Mouse (Mus musculus): Measurements from ENCODE around the gene 2300002M23Rik. TPM values are rescaled to one million over a fixed set of nuclear protein-coding genes. Genes with fewer than 3 reads are reported as not detected.

2300002M23Rik gene
- total RNA-seq, 4 experiments from 2014 or later, result not detected

Other genes with a start within 250 kb of the 2300002M23Rik start
- 1 to 10 TPM; 3.6 to 5.8 (median 4.6) TPM for gene H2-Q1, start 247.0 kb upstream of the 2300002M23Rik start, total RNA-seq (2022)
- gene H2-Q2, start 225.2 kb upstream of the 2300002M23Rik start, total RNA-seq (2022), result 1 to 10 TPM; 1.7 to 2.7 (median 2.3) TPM
- gene H2-Q4, start 187.8 kb upstream of the 2300002M23Rik start, total RNA-seq (2022), result 10 to 100 TPM; 26.9 to 46.7 (median 37.7) TPM
- gene H2-Q6, start 142.6 kb upstream of the 2300002M23Rik start, total RNA-seq (2022), result 10 to 100 TPM in 2 of 4 experiments, 1 to 10 TPM in 2; 7.6 to 16.7 (median 11.1) TPM
- 10 to 100 TPM in 2 of 4 experiments, 1 to 10 TPM in 2; 7.6 to 11.5 (median 9.8) TPM for gene H2-Q7, start 128.3 kb upstream of the 2300002M23Rik start, total RNA-seq (2022)
- 1 to 10 TPM; 1.9 to 7.9 (median 3.7) TPM for gene H2-Q10, start 97.4 kb upstream of the 2300002M23Rik start, total RNA-seq (2022)
- gene Pou5f1, start 61.4 kb upstream of the 2300002M23Rik start, total RNA-seq (2022), result under 1 TPM in 3 of 4 experiments, not detected in 1; 0.21 to 0.34 (median 0.23) TPM
- gene Tcf19, start 50.6 kb upstream of the 2300002M23Rik start, total RNA-seq (2022), result 1 to 10 TPM; 3.5 to 6.7 (median 4.8) TPM
- gene Cchcr1, start 50.4 kb upstream of the 2300002M23Rik start, total RNA-seq (2022), result 10 to 100 TPM in 3 of 4 experiments, 1 to 10 TPM in 1; 5.9 to 13.9 (median 12.9) TPM
- gene Psors1c2, start 34.2 kb upstream of the 2300002M23Rik start, total RNA-seq (2022), result not detected
- 10 to 100 TPM in 1 of 4 experiments, 1 to 10 TPM in 2, under 1 TPM in 1; 0.17 to 12.1 (median 3.0) TPM for gene Cdsn, start 15.3 kb upstream of the 2300002M23Rik start, total RNA-seq (2022)
- gene Sfta2, start 34.1 kb downstream of the 2300002M23Rik start, total RNA-seq (2022), result not detected
- gene Gm9573, start 59.2 kb downstream of the 2300002M23Rik start, total RNA-seq (2022), result not detected
- not detected for gene Mucl3, start 76.2 kb downstream of the 2300002M23Rik start, total RNA-seq (2022)
- gene Vars2, start 100.1 kb downstream of the 2300002M23Rik start, total RNA-seq (2022), result 10 to 100 TPM; 30.9 to 60.3 (median 45.3) TPM
- 10 to 100 TPM; 23.5 to 30.6 (median 24.6) TPM for gene Gtf2h4, start 106.3 kb downstream of the 2300002M23Rik start, total RNA-seq (2022)
- 10 to 100 TPM; 40.1 to 81.5 (median 56.4) TPM for gene Ddr1, start 137.2 kb downstream of the 2300002M23Rik start, total RNA-seq (2022)

Measured in adrenal gland, adult 8-10 months (tissue).